Mouse (Mus musculus) limb, embryonic 10.5 days (tissue): ENCODE measurements around the gene Olfr878. TPM values are rescaled to one million over a fixed set of nuclear protein-coding genes. Genes with fewer than 3 reads are reported as not detected.

Experiments used
- DNase-seq: peaks from one replicate; pipeline ENCODE4 v3.0.0-alpha.2; 2017; ENCODE audit warnings: low spot score
- H3K27ac ChIP-seq: fragments of 300-500 bp; sonication (generic); 2 replicates; pipeline ENCODE4 v1.5.1; 2016; ENCODE audit warnings: mild to moderate bottlenecking
- H3K27me3 ChIP-seq: fragments of 300-500 bp; sonication (generic); 2 replicates; pipeline ENCODE4 v1.6.1; 2016; ENCODE audit warnings: low read depth, mild to moderate bottlenecking; ENCODE audit not compliant: poor library complexity, severe bottlenecking
- H3K36me3 ChIP-seq: fragments of 300-500 bp; sonication (generic); 2 replicates; pipeline ENCODE4 v1.6.1; 2016; ENCODE audit warnings: mild to moderate bottlenecking, moderate library complexity
- H3K4me1 ChIP-seq: fragments of 300-500 bp; sonication (generic); 2 replicates; pipeline ENCODE4 v1.6.1; 2016
- H3K4me3 ChIP-seq: fragments of 300-500 bp; sonication (generic); 2 replicates; pipeline ENCODE4 v1.5.1; 2016; ENCODE audit warnings: mild to moderate bottlenecking, moderate library complexity
- H3K9me3 ChIP-seq: fragments of 300-500 bp; sonication (generic); replicated peaks from 2 replicates; pipeline ENCODE4 v1.6.1; 2016; ENCODE audit warnings: mild to moderate bottlenecking
- WGBS: fragments of 180-500 bp; shearing (Covaris S2); methylation state at CpG from one replicate; pipeline ENCODE4 v1.1.7; 2016; 5-methylcytosine and 5-hydroxymethylcytosine counted together
- polyA plus RNA-seq: library from polyadenylated mRNA; unstranded; fragments of >200 nt; fragmentation: Nextera tagmentation; extraction: Ambion mirVana; gene quantifications from 2 replicates; pipeline ENCODE4 v1.2.1, GENCODE M21; 2016

The Olfr878 gene
- polyA plus RNA-seq, 1 experiment from 2014 or later, result not detected

DNA sequence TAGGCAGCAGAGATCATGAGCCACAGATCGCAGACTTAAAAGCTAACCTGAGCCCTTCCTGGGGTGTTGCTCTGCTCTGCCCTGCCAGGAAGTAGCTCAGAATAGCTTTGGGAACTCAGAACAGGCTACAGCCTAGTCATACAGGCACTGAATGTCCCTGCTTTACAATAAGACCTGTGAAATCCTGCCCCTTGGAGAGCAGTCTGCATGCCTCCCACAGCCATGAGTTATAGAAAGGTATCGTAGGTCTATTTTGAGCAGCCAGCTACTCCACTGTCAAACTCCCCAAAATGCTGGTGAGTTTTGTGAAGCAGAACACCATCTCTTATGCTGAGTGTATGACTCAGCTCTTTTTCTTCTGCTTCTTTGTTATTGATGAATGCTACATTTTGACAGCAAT lies 23.5 kb downstream of the Olfr878 start:
- no peaks in the 10 kb centered on the region for H3K9me3 ChIP-seq
- no peak overlapping the region for H3K4me3 ChIP-seq
- no peaks in the 10 kb centered on the region for H3K4me1 ChIP-seq
- WGBS, result 92% methylated on average over 2 of the region's 2 CpGs
- DNase-seq, result no peak
- no peaks in the 10 kb centered on the region for H3K36me3 ChIP-seq
- H3K27ac ChIP-seq, result no peak overlapping the region
- H3K27me3 ChIP-seq, result no peaks in the 10 kb centered on the region

Other genes starting within 250 kb of the Olfr878 start
- not detected in 2 replicates for gene Panx3, start 248.6 kb upstream of the Olfr878 start, polyA plus RNA-seq
- gene Olfr160, start 201.6 kb upstream of the Olfr878 start, polyA plus RNA-seq, result not detected in 2 replicates
- gene Olfr874, start 172.7 kb upstream of the Olfr878 start, polyA plus RNA-seq, result not detected in 2 replicates
- gene Olfr875, start 146.0 kb upstream of the Olfr878 start, polyA plus RNA-seq, result not detected in 2 replicates
- not detected in 2 replicates for gene Olfr876, start 114.8 kb upstream of the Olfr878 start, polyA plus RNA-seq
- not detected in 2 replicates for gene Olfr877, start 63.6 kb upstream of the Olfr878 start, polyA plus RNA-seq
- gene Olfr145, start 21.1 kb upstream of the Olfr878 start, polyA plus RNA-seq, result not detected in 2 replicates
- gene Olfr881, start 74.0 kb downstream of the Olfr878 start, polyA plus RNA-seq, result not detected in 2 replicates
- gene Olfr883, start 108.0 kb downstream of the Olfr878 start, polyA plus RNA-seq, result not detected in 2 replicates
- not detected in 2 replicates for gene Olfr884, start 128.7 kb downstream of the Olfr878 start, polyA plus RNA-seq
- not detected in 2 replicates for gene Olfr885, start 143.5 kb downstream of the Olfr878 start, polyA plus RNA-seq
- gene Olfr887, start 166.2 kb downstream of the Olfr878 start, polyA plus RNA-seq, result not detected in 2 replicates
- gene Olfr888, start 190.3 kb downstream of the Olfr878 start, polyA plus RNA-seq, result not detected in 2 replicates
- gene Olfr889, start 197.4 kb downstream of the Olfr878 start, polyA plus RNA-seq, result 0.05 and 0.16 TPM in 2 replicates
- not detected in 2 replicates for gene Olfr890, start 224.7 kb downstream of the Olfr878 start, polyA plus RNA-seq